Mouse (Mus musculus): ENCODE data around the gene Gzmm. TPM values are rescaled to one million over a fixed set of nuclear protein-coding genes. Genes with fewer than 3 reads are reported as not detected.
A peak's percentile ranks its signal among the peaks of the same experiment; 100 is the strongest.

The Gzmm gene
- polyA plus RNA-seq, 1 experiment from 2014 or later, result 0.73 TPM

GRCm38 (mm10) chr10:79704065-79704969 lies 15.5 kb downstream of the Gzmm start, which contains the start of gene Bsg:
Gene Bsg, plus strand, starts transcription at chr10:79704491.
- Histone ChIP-seq H3K27ac (ENCODE audit: low read depth, low read length) (peak within 1 kb of the TSS; percentile 67), H3K9me3 (ENCODE audit: control insufficient read depth, low read length) (no peaks in the 10 kb centered on the region), H3K4me1 (replicated peaks; ENCODE audit: control insufficient read depth, insufficient read depth, low read length) (peaks cover 5% of the 10 kb centered on the region), H3K36me3 (ENCODE audit: control insufficient read depth, insufficient read depth, low read length) (no peaks in the 10 kb centered on the region), H3K9ac (ENCODE audit: low read depth, low read length) (peak within 1 kb of the TSS; percentile 85), H3K4me3 (ENCODE audit: low read depth, low read length) (peak within 1 kb of the TSS; percentile 67), H3K4me2 (replicated peaks; ENCODE audit: low read depth, low read length) (peak within 1 kb of the TSS; percentile 88), H3K27me3 (ENCODE audit: control insufficient read depth, insufficient read depth, low read length) (no peaks in the 10 kb centered on the region)
- ATAC-seq (ENCODE audit: low FRiP score), result peak; percentile 96
- WGBS, result under 1% methylated on average over 50 of the region's 65 CpGs
- DNase-seq (ENCODE audit: low spot score), result peak; percentile 100

DNA sequence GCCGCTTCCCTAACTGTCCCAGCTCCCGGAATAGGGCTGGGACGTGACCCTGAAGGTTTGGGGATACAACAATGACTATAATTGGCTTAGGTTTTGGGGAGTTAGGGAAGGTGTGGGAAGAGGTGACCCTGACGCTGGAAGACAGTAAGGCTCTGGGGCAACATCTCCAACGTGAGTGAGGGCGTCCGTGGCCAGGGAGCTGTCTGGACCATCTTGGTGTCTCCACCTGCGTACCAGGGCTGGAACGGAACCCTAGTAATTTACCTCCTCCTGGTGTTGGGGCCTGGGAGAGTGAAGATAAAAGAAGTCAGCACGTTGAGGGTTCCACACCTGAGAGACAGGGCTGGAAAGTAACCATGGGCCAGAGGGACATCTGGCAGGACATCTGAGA lies 16.1 kb downstream of the Gzmm start:
- Histone ChIP-seq H3K4me3 (ENCODE audit: low read depth, low read length) (peak overlapping the region; percentile 67), H3K9me3 (ENCODE audit: control insufficient read depth, low read length) (no peaks in the 10 kb centered on the region), H3K9ac (ENCODE audit: low read depth, low read length) (peak overlapping the region; percentile 85), H3K27ac (ENCODE audit: low read depth, low read length) (0 out of 2 replicates have a peak overlapping the region, but pooled peaks have one; percentile 1), H3K27me3 (ENCODE audit: control insufficient read depth, insufficient read depth, low read length) (no peaks in the 10 kb centered on the region), H3K36me3 (ENCODE audit: control insufficient read depth, insufficient read depth, low read length) (peaks cover 4% of the 10 kb centered on the region), H3K4me2 (replicated peaks; ENCODE audit: low read depth, low read length) (peak overlapping the region; percentile 88), H3K4me1 (replicated peaks; ENCODE audit: control insufficient read depth, insufficient read depth, low read length) (peaks cover 5% of the 10 kb centered on the region)
- 8% methylated on average over 10 of the region's 10 CpGs for WGBS
- ATAC-seq (ENCODE audit: low FRiP score) (0 out of 2 replicates have a peak, but pooled peaks have one; percentile 0), DNase-seq (ENCODE audit: low spot score) (peak; percentile 19)

GRCm38 (mm10) chr10:79705951-79706350 lies 17.1 kb downstream of the Gzmm start:
- peak overlapping the region; percentile 8 for H3K4me3 ChIP-seq (ENCODE audit: low read depth, low read length)
- ATAC-seq (ENCODE audit: low FRiP score) (no peak), DNase-seq (ENCODE audit: low spot score) (no peak)
- peaks cover 10% of the 10 kb centered on the region for H3K36me3 ChIP-seq (ENCODE audit: control insufficient read depth, insufficient read depth, low read length)
- H3K27ac ChIP-seq (ENCODE audit: low read depth, low read length), result no peak overlapping the region
- H3K9me3 ChIP-seq (ENCODE audit: control insufficient read depth, low read length), result no peaks in the 10 kb centered on the region
- peak overlapping the region; percentile 88 for H3K4me2 ChIP-seq (replicated peaks; ENCODE audit: low read depth, low read length)
- peaks cover 5% of the 10 kb centered on the region for H3K4me1 ChIP-seq (replicated peaks; ENCODE audit: control insufficient read depth, insufficient read depth, low read length)
- H3K9ac ChIP-seq (ENCODE audit: low read depth, low read length), result no peak overlapping the region
- 77% methylated on average over 5 of the region's 5 CpGs for WGBS
- no peaks in the 10 kb centered on the region for H3K27me3 ChIP-seq (ENCODE audit: control insufficient read depth, insufficient read depth, low read length)

- DNase-seq (ENCODE audit: low spot score) (no peak), ATAC-seq (ENCODE audit: low FRiP score) (no peak)
- H3K4me2 ChIP-seq (replicated peaks; ENCODE audit: low read depth, low read length), result peak overlapping the region; percentile 19
- no peak overlapping the region for H3K9ac ChIP-seq (ENCODE audit: low read depth, low read length)
- H3K27ac ChIP-seq (ENCODE audit: low read depth, low read length), result no peak overlapping the region
- H3K27me3 ChIP-seq (ENCODE audit: control insufficient read depth, insufficient read depth, low read length), result no peaks in the 10 kb centered on the region
- WGBS, result 83% methylated on average over 5 of the region's 5 CpGs
- H3K4me1 ChIP-seq (replicated peaks; ENCODE audit: control insufficient read depth, insufficient read depth, low read length), result peaks cover 5% of the 10 kb centered on the region
- H3K9me3 ChIP-seq (ENCODE audit: control insufficient read depth, low read length), result no peaks in the 10 kb centered on the region
- peak overlapping the region; percentile 8; the same call in 1 of the 2 replicates for H3K4me3 ChIP-seq (ENCODE audit: low read depth, low read length)
- H3K36me3 ChIP-seq (ENCODE audit: control insufficient read depth, insufficient read depth, low read length), result peaks cover 12% of the 10 kb centered on the region
These were observed 17.7 kb downstream of the Gzmm start for GRCm38 (mm10) chr10:79706406-79707094.

GRCm38 (mm10) chr10:79707162-79707561 lies 18.3 kb downstream of the Gzmm start:
- Histone ChIP-seq H3K9ac (ENCODE audit: low read depth, low read length) (no peak overlapping the region), H3K36me3 (ENCODE audit: control insufficient read depth, insufficient read depth, low read length) (peaks cover 12% of the 10 kb centered on the region), H3K27ac (ENCODE audit: low read depth, low read length) (no peak overlapping the region), H3K4me3 (ENCODE audit: low read depth, low read length) (no peak overlapping the region), H3K27me3 (ENCODE audit: control insufficient read depth, insufficient read depth, low read length) (no peaks in the 10 kb centered on the region), H3K9me3 (ENCODE audit: control insufficient read depth, low read length) (no peaks in the 10 kb centered on the region), H3K4me2 (replicated peaks; ENCODE audit: low read depth, low read length) (0 out of 2 replicates have a peak overlapping the region, but pooled peaks have one; percentile 19), H3K4me1 (replicated peaks; ENCODE audit: control insufficient read depth, insufficient read depth, low read length) (peaks cover 5% of the 10 kb centered on the region)
- DNase-seq (ENCODE audit: low spot score) (no peak), ATAC-seq (ENCODE audit: low FRiP score) (no peak)
- 65% methylated on average over 1 of the region's 1 CpGs for WGBS

DNA sequence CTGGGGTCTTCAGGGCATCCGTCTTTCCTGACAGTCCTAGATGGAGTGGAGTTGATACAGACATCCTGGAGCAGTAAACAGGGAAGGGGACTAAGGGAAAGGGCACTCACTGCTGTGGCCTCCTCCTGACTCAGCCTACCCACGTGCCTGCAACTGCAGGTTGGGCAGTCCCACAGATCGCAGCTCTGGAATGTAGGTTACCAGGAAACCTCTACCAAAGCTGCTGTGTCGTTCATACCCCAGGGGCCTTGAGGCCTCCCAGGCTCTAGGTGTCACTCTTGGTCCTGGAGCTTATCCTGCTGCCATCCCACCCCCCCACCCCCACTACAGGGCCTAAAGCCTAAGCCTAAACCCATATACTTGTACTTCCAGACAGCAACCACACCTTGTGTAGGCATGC lies 18.9 kb downstream of the Gzmm start:
- no peak overlapping the region for H3K27ac ChIP-seq (ENCODE audit: low read depth, low read length)
- peaks cover 5% of the 10 kb centered on the region for H3K4me1 ChIP-seq (replicated peaks; ENCODE audit: control insufficient read depth, insufficient read depth, low read length)
- H3K36me3 ChIP-seq (ENCODE audit: control insufficient read depth, insufficient read depth, low read length), result peaks cover 12% of the 10 kb centered on the region
- DNase-seq (ENCODE audit: low spot score) (no peak), ATAC-seq (ENCODE audit: low FRiP score) (no peak)
- H3K9me3 ChIP-seq (ENCODE audit: control insufficient read depth, low read length), result no peaks in the 10 kb centered on the region
- no peaks in the 10 kb centered on the region for H3K27me3 ChIP-seq (ENCODE audit: control insufficient read depth, insufficient read depth, low read length)
- 73% methylated on average over 4 of the region's 4 CpGs for WGBS
- H3K4me3 ChIP-seq (ENCODE audit: low read depth, low read length), result no peak overlapping the region
- H3K9ac ChIP-seq (ENCODE audit: low read depth, low read length), result no peak overlapping the region
- no peak overlapping the region for H3K4me2 ChIP-seq (replicated peaks; ENCODE audit: low read depth, low read length)

- Histone ChIP-seq H3K27me3 (ENCODE audit: control insufficient read depth, insufficient read depth, low read length) (no peaks in the 10 kb centered on the region), H3K36me3 (ENCODE audit: control insufficient read depth, insufficient read depth, low read length) (peaks cover 12% of the 10 kb centered on the region), H3K9me3 (ENCODE audit: control insufficient read depth, low read length) (no peaks in the 10 kb centered on the region), H3K9ac (ENCODE audit: low read depth, low read length) (0 out of 2 replicates have a peak overlapping the region, but pooled peaks have one; percentile 11), H3K4me2 (replicated peaks; ENCODE audit: low read depth, low read length) (no peak overlapping the region), H3K27ac (ENCODE audit: low read depth, low read length) (no peak overlapping the region), H3K4me3 (ENCODE audit: low read depth, low read length) (no peak overlapping the region), H3K4me1 (replicated peaks; ENCODE audit: control insufficient read depth, insufficient read depth, low read length) (peaks cover 5% of the 10 kb centered on the region)
- ATAC-seq (ENCODE audit: low FRiP score) (no peak), DNase-seq (ENCODE audit: low spot score) (no peak)
- WGBS, result 93% methylated on average over 21 of the region's 21 CpGs
These were observed 19.8 kb downstream of the Gzmm start for GRCm38 (mm10) chr10:79708668-79709067.

GRCm38 (mm10) chr10:79709307-79709706 lies 20.5 kb downstream of the Gzmm start:
- DNase-seq (ENCODE audit: low spot score) (no peak), ATAC-seq (ENCODE audit: low FRiP score) (no peak)
- Histone ChIP-seq H3K9me3 (ENCODE audit: control insufficient read depth, low read length) (no peaks in the 10 kb centered on the region), H3K27ac (ENCODE audit: low read depth, low read length) (no peak overlapping the region), H3K9ac (ENCODE audit: low read depth, low read length) (no peak overlapping the region), H3K4me1 (replicated peaks; ENCODE audit: control insufficient read depth, insufficient read depth, low read length) (peaks cover 5% of the 10 kb centered on the region), H3K4me3 (ENCODE audit: low read depth, low read length) (no peak overlapping the region), H3K36me3 (ENCODE audit: control insufficient read depth, insufficient read depth, low read length) (peaks cover 12% of the 10 kb centered on the region), H3K27me3 (ENCODE audit: control insufficient read depth, insufficient read depth, low read length) (no peaks in the 10 kb centered on the region), H3K4me2 (replicated peaks; ENCODE audit: low read depth, low read length) (no peak overlapping the region)
- WGBS, result 89% methylated on average over 7 of the region's 7 CpGs

Data from hindbrain, embryonic 11.5 days (tissue).